Mouse (Mus musculus): ENCODE data around the gene Pcdh15.

Gene Pcdh15

GRCm38 (mm10) chr10:73805069-73805468 lies 705.9 kb downstream of the Pcdh15 start:
- DNase-seq (ENCODE audit: extremely low read depth, insufficient read length, low spot score), result no peak

- DNase-seq (ENCODE audit: extremely low read depth, insufficient read length, low spot score), result peak; percentile 3
These were observed 713.2 kb downstream of the Pcdh15 start for GRCm38 (mm10) chr10:73812311-73812710.

GRCm38 (mm10) chr10:73821657-73822583 lies 722.8 kb downstream of the Pcdh15 start:
- no peak for DNase-seq (ENCODE audit: extremely low read depth, insufficient read length, low spot score)

- no peak for DNase-seq (ENCODE audit: extremely low read depth, insufficient read length, low spot score)
These were observed 724.1 kb downstream of the Pcdh15 start for GRCm38 (mm10) chr10:73823214-73823613.

- DNase-seq (ENCODE audit: extremely low read depth, insufficient read length, low spot score), result no peak
These were observed 727.2 kb downstream of the Pcdh15 start for GRCm38 (mm10) chr10:73826354-73826753.

- no peak for DNase-seq (ENCODE audit: extremely low read depth, insufficient read length, low spot score)
These were observed 729.6 kb downstream of the Pcdh15 start for GRCm38 (mm10) chr10:73828781-73829180.

- no peak for DNase-seq (ENCODE audit: extremely low read depth, insufficient read length, low spot score)
These were observed 745.9 kb downstream of the Pcdh15 start for GRCm38 (mm10) chr10:73844998-73845397.

GRCm38 (mm10) chr10:73862181-73862580 lies 763.0 kb downstream of the Pcdh15 start:
- no peak for DNase-seq (ENCODE audit: extremely low read depth, insufficient read length, low spot score)

- no peak for DNase-seq (ENCODE audit: extremely low read depth, insufficient read length, low spot score)
These were observed 779.0 kb downstream of the Pcdh15 start for GRCm38 (mm10) chr10:73878055-73878728.

GRCm38 (mm10) chr10:73878729-73879067 lies 779.6 kb downstream of the Pcdh15 start:
- DNase-seq (ENCODE audit: extremely low read depth, insufficient read length, low spot score), result no peak

GRCm38 (mm10) chr10:73887771-73888170 lies 788.6 kb downstream of the Pcdh15 start:
- DNase-seq (ENCODE audit: extremely low read depth, insufficient read length, low spot score), result no peak

- no peak for DNase-seq (ENCODE audit: extremely low read depth, insufficient read length, low spot score)
These were observed 793.1 kb downstream of the Pcdh15 start for GRCm38 (mm10) chr10:73892251-73892650.

GRCm38 (mm10) chr10:73896086-73896607 lies 797.0 kb downstream of the Pcdh15 start:
- DNase-seq (ENCODE audit: extremely low read depth, insufficient read length, low spot score), result no peak

- DNase-seq (ENCODE audit: extremely low read depth, insufficient read length, low spot score), result no peak
These were observed 800.0 kb downstream of the Pcdh15 start for GRCm38 (mm10) chr10:73899165-73899564.

GRCm38 (mm10) chr10:73907626-73908025 lies 808.5 kb downstream of the Pcdh15 start:
- DNase-seq (ENCODE audit: extremely low read depth, insufficient read length, low spot score), result no peak

- no peak for DNase-seq (ENCODE audit: extremely low read depth, insufficient read length, low spot score)
These were observed 809.4 kb downstream of the Pcdh15 start for GRCm38 (mm10) chr10:73908568-73908967.

GRCm38 (mm10) chr10:73915170-73915569 lies 816.0 kb downstream of the Pcdh15 start:
- DNase-seq (ENCODE audit: extremely low read depth, insufficient read length, low spot score), result no peak

GRCm38 (mm10) chr10:73921579-73921978 lies 822.4 kb downstream of the Pcdh15 start:
- no peak for DNase-seq (ENCODE audit: extremely low read depth, insufficient read length, low spot score)

- no peak for DNase-seq (ENCODE audit: extremely low read depth, insufficient read length, low spot score)
These were observed 829.5 kb downstream of the Pcdh15 start for GRCm38 (mm10) chr10:73928672-73929071.

GRCm38 (mm10) chr10:73929718-73930117 lies 830.6 kb downstream of the Pcdh15 start:
- no peak for DNase-seq (ENCODE audit: extremely low read depth, insufficient read length, low spot score)

- DNase-seq (ENCODE audit: extremely low read depth, insufficient read length, low spot score), result no peak
These were observed 832.0 kb downstream of the Pcdh15 start for GRCm38 (mm10) chr10:73931185-73931584.
